ENCODE assay signal across 11 mouse cellular contexts in the genomic region with DNA sequence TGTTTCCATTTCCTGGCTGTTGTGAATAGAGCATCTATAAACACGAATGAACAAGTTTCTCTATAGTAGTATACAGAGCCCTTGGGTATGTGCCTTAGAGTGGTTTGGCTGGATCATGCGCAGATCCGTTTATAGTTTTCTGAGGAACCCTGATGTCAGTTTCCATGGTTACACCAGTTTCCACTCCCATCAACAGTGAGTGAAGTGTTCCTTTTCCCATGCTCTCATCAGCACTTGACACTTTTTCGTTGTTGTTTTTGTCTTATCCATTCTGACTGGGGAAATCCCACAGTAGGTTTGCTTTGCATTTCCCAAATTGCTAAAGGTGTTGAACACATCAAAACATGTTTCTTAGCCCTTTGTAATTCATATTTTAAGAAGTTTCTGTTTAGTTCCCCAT.
"Had no signal": no experiment of that assay in that cellular context is flagged by ENCODE, and none has a peak within 500 bp of the region (broad histone marks: within the 10 kb centered on the region; RNA-seq: fewer than 3 reads in every experiment).

No protein-coding gene starts in this region.

- H3K27me3 ChIP-seq: limb, embryonic 12.5 days; liver, embryonic 13.5 days; stomach, embryonic 15.5 days had no signal

- H3K4me1 ChIP-seq: limb, embryonic 12.5 days; stomach, embryonic 15.5 days had no signal

- ATAC-seq: liver, postnatal 0 days had no signal

- H3K27ac ChIP-seq: layer of hippocampus, adult 2 months; limb, embryonic 12.5 days; liver, embryonic 13.5 days; stomach, embryonic 15.5 days had no signal

- H3K4me2 ChIP-seq: limb, embryonic 12.5 days; liver, embryonic 13.5 days; stomach, embryonic 15.5 days had no signal

- DNase-seq: kidney, postnatal 10 days; kidney, postnatal 4 days; liver; liver, embryonic 13.5 days; liver, postnatal 0 days; midbrain, embryonic 14.5 days; right cerebral cortex, postnatal 14 days; thymus, postnatal 14 days had no signal

- H3K9ac ChIP-seq: limb, embryonic 12.5 days; liver, embryonic 13.5 days; liver, postnatal 0 days; stomach, embryonic 15.5 days had no signal

- H3K36me3 ChIP-seq: limb, embryonic 12.5 days; liver, embryonic 13.5 days; stomach, embryonic 15.5 days had no signal

- H3K9me3 ChIP-seq: limb, embryonic 12.5 days; liver, embryonic 13.5 days; stomach, embryonic 15.5 days had no signal

- H3K4me3 ChIP-seq: layer of hippocampus, adult 2 months; limb, embryonic 12.5 days; liver, embryonic 13.5 days; stomach, embryonic 15.5 days had no signal
